Mouse (Mus musculus): ENCODE results near the gene Inafm2. TPM values are rescaled to one million over a fixed set of nuclear protein-coding genes. Genes with fewer than 3 reads are reported as not detected.

Gene Inafm2
- polyA plus RNA-seq, 1 experiment from 2014 or later = 15.6 TPM

DNA sequence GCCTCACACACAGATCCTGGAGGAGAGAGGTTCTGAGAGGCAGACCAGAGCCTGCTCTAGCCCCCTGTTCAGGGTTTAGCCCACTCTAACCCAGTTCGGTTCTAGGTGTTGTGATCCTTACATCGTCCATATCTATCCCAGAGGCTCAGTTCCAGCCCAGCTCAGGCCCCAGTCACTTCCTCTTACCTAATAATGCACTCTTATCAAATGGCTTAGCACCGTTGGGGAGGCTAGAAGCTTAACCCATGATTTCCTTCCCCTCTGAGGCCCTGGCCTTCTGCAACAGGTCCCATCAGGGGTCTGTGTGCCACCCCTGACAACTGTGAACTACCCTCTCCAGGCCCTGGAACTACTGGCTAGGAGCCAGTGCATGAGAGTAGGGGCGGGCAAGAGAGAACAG is 16.4 kb upstream of the Inafm2 start:
- H3K4me3 ChIP-seq (replicated peaks) = no peak overlapping the region
- ATAC-seq (replicated peaks; ENCODE audit: low FRiP score) = no peak
- H3K27ac ChIP-seq = peak overlapping the region; percentile 78
- H3K4me1 ChIP-seq = peaks cover 33% of the 10 kb centered on the region
- no peak overlapping the region for H3K9ac ChIP-seq
- no peak overlapping the region for H3K4me2 ChIP-seq
- H3K27me3 ChIP-seq = peaks cover 59% of the 10 kb centered on the region
- no peaks in the 10 kb centered on the region for H3K9me3 ChIP-seq (replicated peaks)
- 47% methylated on average over 4 of the region's 4 CpGs for WGBS
- H3K36me3 ChIP-seq = no peaks in the 10 kb centered on the region

DNA sequence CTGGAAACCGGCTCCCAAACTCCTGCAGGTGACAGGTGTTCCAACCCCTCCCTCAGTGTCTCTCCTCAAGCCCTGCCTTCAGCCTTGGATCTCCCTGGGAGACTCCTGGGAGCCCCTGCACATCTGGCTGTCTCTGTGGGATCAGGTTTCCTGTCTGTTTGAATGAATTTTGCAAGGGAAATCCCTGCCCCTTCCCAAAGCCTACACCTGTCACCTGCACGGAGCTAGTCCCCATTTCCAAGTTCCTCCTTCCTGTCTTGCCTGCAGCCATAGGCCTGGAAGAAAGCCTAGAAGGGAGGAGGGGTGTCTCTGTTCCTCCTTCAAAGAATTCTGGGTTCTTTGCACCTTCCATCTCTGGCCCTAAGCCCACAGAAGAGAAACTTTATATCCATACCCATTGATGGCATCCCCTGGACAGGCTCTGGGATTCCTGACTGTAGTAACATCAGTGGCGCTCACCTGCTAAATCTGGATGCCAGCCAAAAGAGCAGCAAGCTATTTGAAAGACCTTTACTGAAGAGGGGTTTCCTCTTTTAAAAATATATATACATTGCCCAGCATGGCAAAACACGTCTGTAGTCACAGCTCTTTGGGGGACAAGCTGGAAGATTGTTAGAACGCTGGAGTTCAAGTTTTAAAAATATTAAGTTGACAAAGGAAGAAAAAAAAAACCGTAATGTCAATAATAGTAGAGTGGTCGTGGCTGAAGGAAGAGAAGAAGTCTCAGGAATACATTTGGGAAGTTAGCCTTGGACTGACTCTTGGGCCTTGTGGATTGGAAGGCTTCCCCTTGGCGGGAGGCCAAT is 15.5 kb upstream of the Inafm2 start:
- no peak overlapping the region for H3K4me3 ChIP-seq (replicated peaks)
- WGBS = 26% methylated on average over 8 of the region's 8 CpGs
- H3K4me2 ChIP-seq = no peak overlapping the region
- peaks cover 56% of the 10 kb centered on the region for H3K27me3 ChIP-seq
- no peaks in the 10 kb centered on the region for H3K9me3 ChIP-seq (replicated peaks)
- ATAC-seq (replicated peaks; ENCODE audit: low FRiP score) = no peak
- H3K4me1 ChIP-seq = peaks cover 33% of the 10 kb centered on the region
- H3K36me3 ChIP-seq = no peaks in the 10 kb centered on the region
- no peak overlapping the region for H3K9ac ChIP-seq
- H3K27ac ChIP-seq = no peak overlapping the region

DNA sequence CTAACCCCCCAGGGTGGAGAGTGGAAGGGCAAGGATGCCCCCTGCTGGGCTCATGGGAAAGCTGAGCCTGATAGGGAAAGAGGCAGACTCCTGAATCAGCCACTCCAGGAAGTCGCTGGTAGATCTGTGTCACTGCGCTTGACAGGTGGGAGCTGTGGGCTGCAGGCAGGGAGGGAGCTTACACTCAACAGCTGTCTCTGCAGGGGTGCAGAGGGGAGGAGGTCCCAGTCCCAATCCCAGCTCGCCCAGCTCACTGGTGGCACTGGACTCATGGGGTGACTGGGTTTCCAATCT is 15.0 kb upstream of the Inafm2 start:
- Histone ChIP-seq H3K9me3 (replicated peaks) (no peaks in the 10 kb centered on the region), H3K36me3 (no peaks in the 10 kb centered on the region), H3K4me3 (replicated peaks) (no peak overlapping the region), H3K4me1 (peaks cover 33% of the 10 kb centered on the region), H3K4me2 (no peak overlapping the region), H3K27me3 (peaks cover 61% of the 10 kb centered on the region), H3K9ac (0 out of 2 replicates have a peak overlapping the region, but pooled peaks have one; percentile 29), H3K27ac (no peak overlapping the region)
- WGBS = 3% methylated on average over 3 of the region's 3 CpGs
- no peak for ATAC-seq (replicated peaks; ENCODE audit: low FRiP score)

DNA sequence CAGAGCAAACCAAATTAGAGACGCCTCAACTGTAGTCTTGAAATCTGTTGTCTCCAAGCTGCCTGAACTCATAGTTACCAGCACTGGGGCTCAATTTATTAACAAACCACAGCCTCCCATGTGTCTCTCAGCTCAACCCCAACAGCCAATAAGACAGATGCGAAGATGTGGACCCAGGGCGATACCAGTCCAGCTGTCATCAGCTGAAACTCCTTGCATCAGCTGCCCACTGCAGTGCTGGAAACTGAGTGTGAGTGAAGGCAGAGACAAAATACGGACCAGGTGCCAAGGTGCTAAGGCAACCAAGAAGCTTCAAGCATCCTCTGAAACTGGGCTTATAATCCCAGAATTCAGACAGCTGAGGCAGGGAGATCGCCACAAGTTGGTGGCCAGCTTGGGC is 13.6 kb upstream of the Inafm2 start:
- H3K9me3 ChIP-seq (replicated peaks) = no peaks in the 10 kb centered on the region
- no peak for ATAC-seq (replicated peaks; ENCODE audit: low FRiP score)
- no peak overlapping the region for H3K9ac ChIP-seq

DNA sequence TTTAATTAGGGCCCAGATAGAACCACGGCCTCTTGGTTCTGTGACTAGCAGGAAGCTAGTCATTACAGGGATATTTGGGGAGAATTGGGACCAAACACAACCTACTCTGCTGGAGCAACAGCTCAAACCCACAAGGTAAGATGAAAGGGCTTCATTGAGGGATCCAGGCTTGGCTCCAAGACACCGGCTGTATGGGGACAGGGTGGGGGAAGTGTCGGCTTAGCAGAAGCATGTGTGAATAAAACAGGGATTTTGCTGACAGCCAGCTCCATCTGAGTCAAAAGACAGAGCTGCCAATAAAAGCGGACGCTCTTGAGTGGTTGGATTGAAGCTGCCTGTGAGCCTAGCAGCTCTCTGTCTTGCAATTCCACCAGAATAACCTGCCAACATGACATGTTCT is 12.2 kb upstream of the Inafm2 start:
- H3K4me3 ChIP-seq (replicated peaks) = no peak overlapping the region
- H3K27me3 ChIP-seq = peaks cover 63% of the 10 kb centered on the region
- WGBS = 58% methylated on average over 5 of the region's 5 CpGs
- no peak for ATAC-seq (replicated peaks; ENCODE audit: low FRiP score)
- no peak overlapping the region for H3K9ac ChIP-seq
- no peak overlapping the region for H3K27ac ChIP-seq
- peaks cover 24% of the 10 kb centered on the region for H3K4me1 ChIP-seq
- no peaks in the 10 kb centered on the region for H3K9me3 ChIP-seq (replicated peaks)
- no peaks in the 10 kb centered on the region for H3K36me3 ChIP-seq
- H3K4me2 ChIP-seq = no peak overlapping the region

More for the DNA sequence above, 13.6 kb upstream of the Inafm2 start:
- H3K27me3 ChIP-seq = peaks cover 63% of the 10 kb centered on the region
- H3K36me3 ChIP-seq = no peaks in the 10 kb centered on the region
- H3K4me2 ChIP-seq = no peak overlapping the region
- no peak overlapping the region for H3K4me3 ChIP-seq (replicated peaks)
- H3K27ac ChIP-seq = no peak overlapping the region
- H3K4me1 ChIP-seq = peaks cover 33% of the 10 kb centered on the region
- WGBS = 86% methylated on average over 5 of the region's 5 CpGs

DNA sequence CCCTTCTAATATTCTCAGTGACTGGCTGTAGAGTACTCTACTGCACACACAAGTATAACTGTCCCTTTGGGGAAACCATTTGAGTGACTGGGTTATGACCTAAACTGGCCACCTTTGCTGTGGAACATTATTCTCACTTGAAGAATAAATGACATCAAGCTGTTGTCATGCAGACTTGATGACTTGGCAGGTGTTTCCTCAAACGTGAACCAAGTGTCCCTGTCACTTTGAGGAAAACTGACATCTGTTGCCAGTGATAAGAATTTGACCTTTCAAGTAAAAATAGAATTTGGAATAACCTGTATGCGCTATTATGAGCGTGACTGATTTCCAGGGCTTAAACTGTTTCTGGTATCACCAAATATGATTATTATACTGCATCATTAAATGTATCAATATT is 5.2 kb upstream of the Inafm2 start:
- Histone ChIP-seq H3K4me1 (peaks cover 11% of the 10 kb centered on the region), H3K27me3 (peaks cover 60% of the 10 kb centered on the region), H3K36me3 (no peaks in the 10 kb centered on the region), H3K27ac (no peak overlapping the region), H3K9ac (no peak overlapping the region), H3K9me3 (replicated peaks) (no peaks in the 10 kb centered on the region), H3K4me2 (no peak overlapping the region), H3K4me3 (replicated peaks) (no peak overlapping the region)
- no peak for ATAC-seq (replicated peaks; ENCODE audit: low FRiP score)
- 60% methylated on average over 3 of the region's 3 CpGs for WGBS

DNA sequence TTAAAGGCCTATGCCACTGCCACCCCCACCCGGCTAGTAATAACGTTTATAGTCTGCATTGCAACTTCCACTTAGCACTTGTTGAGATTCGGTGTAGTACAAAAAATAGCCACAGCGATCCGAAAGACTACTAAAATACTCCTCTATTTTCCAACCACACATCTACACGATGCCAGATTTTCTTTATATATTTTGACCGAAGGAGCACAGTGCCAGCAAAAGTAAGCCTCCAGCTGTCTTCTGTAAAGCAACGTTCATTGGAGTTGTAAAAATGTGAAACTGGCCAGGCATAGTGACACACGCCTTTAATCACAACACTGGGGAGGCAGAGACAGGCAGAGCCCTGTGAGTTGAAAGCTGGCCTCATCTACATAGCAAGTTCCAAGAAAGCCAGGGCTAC is 4.4 kb upstream of the Inafm2 start:
- WGBS = 61% methylated on average over 9 of the region's 9 CpGs
- no peak for ATAC-seq (replicated peaks; ENCODE audit: low FRiP score)
- H3K4me2 ChIP-seq = no peak overlapping the region
- H3K4me3 ChIP-seq (replicated peaks) = no peak overlapping the region
- H3K9ac ChIP-seq = no peak overlapping the region
- H3K27me3 ChIP-seq = peaks cover 52% of the 10 kb centered on the region
- no peaks in the 10 kb centered on the region for H3K9me3 ChIP-seq (replicated peaks)
- no peak overlapping the region for H3K27ac ChIP-seq
- peaks cover 12% of the 10 kb centered on the region for H3K4me1 ChIP-seq
- H3K36me3 ChIP-seq = no peaks in the 10 kb centered on the region

DNA sequence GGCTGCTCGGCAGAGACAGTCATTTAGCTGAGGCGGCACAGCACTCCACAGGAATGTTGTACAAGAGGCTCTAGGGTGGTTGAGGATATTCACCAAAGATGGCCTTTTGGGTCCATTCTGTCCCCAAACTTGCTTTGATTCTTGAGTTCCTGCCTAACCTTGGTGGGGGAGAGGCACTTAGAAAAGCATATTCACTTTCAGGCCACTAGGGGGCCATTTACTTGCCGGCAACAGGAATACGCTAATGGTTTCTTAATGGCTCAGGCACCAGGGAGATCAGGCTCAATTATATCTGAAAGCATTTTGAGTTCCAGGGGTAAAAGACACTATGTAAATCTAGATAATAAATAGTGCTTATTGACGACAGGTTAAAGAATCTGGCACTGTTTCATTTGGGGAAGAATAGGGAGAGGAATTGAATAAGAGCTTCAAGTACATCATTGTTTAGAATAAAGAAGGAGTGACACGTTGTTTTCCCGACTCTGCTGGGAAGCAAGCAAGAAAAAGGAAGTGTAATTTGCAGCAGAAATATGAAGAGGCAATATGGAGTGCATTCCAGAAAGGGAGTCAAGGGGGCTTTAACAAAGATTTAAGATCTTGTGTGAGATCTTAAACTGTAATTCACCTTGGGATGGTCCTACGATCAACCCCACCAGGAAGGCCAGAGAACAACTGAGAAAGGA is 2.2 kb upstream of the Inafm2 start:
- H3K36me3 ChIP-seq = no peaks in the 10 kb centered on the region
- no peak overlapping the region for H3K4me3 ChIP-seq (replicated peaks)
- H3K4me2 ChIP-seq = no peak overlapping the region
- no peak overlapping the region for H3K9ac ChIP-seq
- ATAC-seq (replicated peaks; ENCODE audit: low FRiP score) = no peak
- peaks cover 49% of the 10 kb centered on the region for H3K27me3 ChIP-seq
- WGBS = 27% methylated on average over 8 of the region's 8 CpGs
- no peaks in the 10 kb centered on the region for H3K9me3 ChIP-seq (replicated peaks)
- H3K4me1 ChIP-seq = peaks cover 30% of the 10 kb centered on the region
- no peak overlapping the region for H3K27ac ChIP-seq

DNA sequence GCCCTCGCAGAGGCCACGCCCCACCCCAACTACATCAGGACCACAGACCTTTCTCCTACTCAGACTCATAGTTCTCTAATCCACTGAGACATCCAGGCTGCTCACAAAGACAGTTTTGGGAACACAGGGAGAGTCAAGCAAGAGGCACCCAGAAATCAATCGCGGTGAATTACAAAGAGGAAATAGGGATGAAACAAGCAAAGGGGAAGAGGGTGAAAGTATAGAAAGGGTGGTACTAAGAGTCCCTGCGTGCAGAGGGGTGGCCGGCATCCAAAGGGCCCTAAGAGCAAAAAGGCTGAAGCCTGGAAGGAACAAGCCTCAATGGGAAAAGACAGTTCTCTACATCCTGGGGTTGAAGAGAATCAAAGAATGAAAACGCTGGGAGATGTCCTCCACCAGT is 937 bp upstream of the Inafm2 start:
- Histone ChIP-seq H3K27me3 (peaks cover 54% of the 10 kb centered on the region), H3K36me3 (peaks cover 10% of the 10 kb centered on the region; the same call in 1 of the 2 replicates), H3K9ac (no peak overlapping the region), H3K4me1 (peaks cover 34% of the 10 kb centered on the region), H3K9me3 (replicated peaks) (no peaks in the 10 kb centered on the region), H3K27ac (no peak overlapping the region), H3K4me3 (replicated peaks) (peak overlapping the region; percentile 91; the same call in 1 of the 2 replicates), H3K4me2 (peak overlapping the region; percentile 99)
- WGBS = 7% methylated on average over 7 of the region's 7 CpGs
- no peak for ATAC-seq (replicated peaks; ENCODE audit: low FRiP score)

DNA sequence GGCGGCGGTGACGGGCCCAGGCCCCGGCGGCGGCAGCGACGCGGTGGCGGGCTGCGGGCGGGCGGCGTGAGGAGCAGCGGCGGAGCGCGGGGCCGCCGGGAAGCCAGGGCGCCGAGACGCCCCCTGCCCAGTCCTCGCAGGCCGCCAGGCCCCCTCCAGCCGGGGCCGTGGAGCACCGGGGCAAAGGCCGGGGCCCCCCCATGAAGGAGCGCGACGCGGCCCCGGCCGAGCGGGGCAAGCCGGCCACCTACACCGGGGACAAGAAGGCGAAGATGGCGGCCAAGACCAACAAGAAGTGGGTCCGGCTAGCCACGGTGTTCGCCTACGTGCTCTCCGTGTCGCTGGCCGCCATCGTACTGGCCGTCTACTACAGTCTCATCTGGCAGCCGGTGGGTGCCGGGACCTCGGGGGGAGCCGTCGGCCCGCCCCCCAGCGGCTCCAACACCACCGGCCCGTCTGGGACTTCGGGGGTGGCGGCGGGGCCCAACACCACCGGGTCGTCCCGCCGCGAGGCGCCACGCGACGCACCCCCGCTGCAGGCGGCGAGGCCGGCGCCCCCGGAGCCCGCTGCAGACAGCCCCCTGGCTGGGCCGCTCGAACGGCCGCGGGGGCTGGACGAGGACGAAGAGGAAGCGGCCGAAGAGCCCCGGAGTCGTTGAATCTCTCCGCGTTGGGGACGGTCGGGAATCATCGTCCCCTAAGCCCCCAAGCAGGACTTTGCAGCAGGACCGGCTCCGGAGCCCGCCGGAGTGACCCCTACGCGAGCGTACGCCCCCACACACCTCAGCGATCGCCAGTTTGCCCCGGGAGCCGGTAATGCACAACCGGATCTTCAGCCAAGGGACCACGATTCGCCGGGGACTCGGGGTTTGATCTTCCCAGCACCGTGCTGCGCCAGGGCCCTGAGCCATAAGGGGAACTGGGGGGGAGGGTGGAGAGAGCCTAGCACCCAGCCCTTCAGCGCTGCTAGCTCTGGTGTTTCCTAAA is 650 bp downstream of the Inafm2 start:
- Histone ChIP-seq H3K4me2 (peak overlapping the region; percentile 99), H3K9me3 (replicated peaks) (no peaks in the 10 kb centered on the region), H3K9ac (peak overlapping the region; percentile 77), H3K27me3 (peaks cover 45% of the 10 kb centered on the region), H3K27ac (no peak overlapping the region), H3K36me3 (peaks cover 17% of the 10 kb centered on the region; the same call in 1 of the 2 replicates), H3K4me3 (replicated peaks) (peak overlapping the region; percentile 91), H3K4me1 (peaks cover 34% of the 10 kb centered on the region)
- WGBS = under 1% methylated on average over 94 of the region's 113 CpGs
- ATAC-seq (replicated peaks; ENCODE audit: low FRiP score) = peak; percentile 67

DNA sequence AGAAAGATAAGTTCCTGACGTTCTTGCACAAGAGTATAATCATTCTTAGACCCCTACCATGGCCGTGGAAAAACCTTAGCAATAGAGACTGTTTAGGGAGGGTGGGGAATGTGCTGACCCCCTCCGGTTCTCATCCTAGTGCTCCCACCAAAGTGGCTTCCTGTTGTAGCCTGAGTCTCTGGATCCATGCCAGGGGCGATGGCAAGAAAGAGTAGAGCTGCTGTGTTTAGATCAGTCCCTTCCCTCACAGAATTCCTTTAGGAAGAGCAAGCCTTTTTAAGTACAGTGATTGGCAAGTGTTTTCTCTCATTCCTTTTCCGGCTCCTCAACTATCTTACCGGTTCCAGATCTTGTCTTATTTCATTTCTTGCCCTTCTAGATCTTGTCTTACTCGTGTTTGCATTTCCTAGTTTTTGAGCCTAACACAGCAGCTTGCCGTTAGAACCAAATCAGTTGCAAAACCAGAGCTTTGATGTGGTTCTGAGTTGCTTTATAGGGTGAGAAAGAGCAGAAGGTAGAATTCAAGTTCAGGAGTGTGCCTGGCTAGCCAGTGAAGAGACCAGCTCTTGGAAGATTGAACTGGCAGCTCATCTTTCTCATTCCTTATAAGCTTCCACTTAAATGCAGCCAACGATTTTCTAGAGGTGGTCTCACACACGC is 1.9 kb downstream of the Inafm2 start:
- Histone ChIP-seq H3K4me3 (replicated peaks) (peak overlapping the region; percentile 91), H3K4me1 (peaks cover 41% of the 10 kb centered on the region), H3K36me3 (peaks cover 17% of the 10 kb centered on the region; the same call in 1 of the 2 replicates), H3K9me3 (replicated peaks) (no peaks in the 10 kb centered on the region), H3K27me3 (peaks cover 36% of the 10 kb centered on the region), H3K4me2 (peak overlapping the region; percentile 99), H3K9ac (no peak overlapping the region), H3K27ac (no peak overlapping the region)
- no peak for ATAC-seq (replicated peaks; ENCODE audit: low FRiP score)
- WGBS = 33% methylated on average over 10 of the region's 10 CpGs

Measured in kidney, embryonic 15.5 days (tissue).